Mouse (Mus musculus) limb, embryonic 15.5 days (tissue): ENCODE data around the gene Drd5. TPM values are rescaled to one million over a fixed set of nuclear protein-coding genes. Genes with fewer than 3 reads are reported as not detected.

Experiments used
- ATAC-seq: fragments of 200-750 bp; cut with Nextera tagmentation; 2 replicates; pipeline ENCODE4 v1.8.0; 2017; ENCODE audit warnings: low read depth, moderate TSS enrichment; ENCODE audit not compliant: insufficient number of reproducible peaks, low FRiP score, low TSS enrichment
- H3K27ac ChIP-seq: fragments of 300-500 bp; sonication (generic); 2 replicates; pipeline ENCODE4 v1.5.1; 2015; ENCODE audit warnings: moderate library complexity, mild to moderate bottlenecking, inconsistent platforms
- H3K27me3 ChIP-seq: fragments of 300-500 bp; sonication (generic); 2 replicates; pipeline ENCODE4 v1.6.1; 2015; ENCODE audit warnings: inconsistent platforms
- H3K36me3 ChIP-seq: fragments of 300-500 bp; sonication (generic); 2 replicates; pipeline ENCODE4 v1.6.1; 2015; ENCODE audit warnings: inconsistent platforms
- H3K4me1 ChIP-seq: fragments of 300-500 bp; sonication (generic); 2 replicates; pipeline ENCODE4 v1.6.1; 2015; ENCODE audit warnings: inconsistent platforms
- H3K4me2 ChIP-seq: fragments of 300-500 bp; sonication (generic); 2 replicates; pipeline ENCODE4 v1.6.1; 2015; ENCODE audit warnings: mild to moderate bottlenecking, inconsistent platforms
- H3K4me3 ChIP-seq: fragments of 300-500 bp; sonication (generic); 2 replicates; pipeline ENCODE4 v1.5.1; 2015; ENCODE audit warnings: mild to moderate bottlenecking, inconsistent platforms
- H3K9ac ChIP-seq: fragments of 300-500 bp; sonication (generic); 2 replicates; pipeline ENCODE4 v1.6.1; 2015; ENCODE audit warnings: inconsistent platforms
- H3K9me3 ChIP-seq: fragments of 300-500 bp; sonication (generic); 2 replicates; pipeline ENCODE4 v1.6.1; 2016; ENCODE audit warnings: inconsistent platforms
- WGBS: fragments of 180-500 bp; shearing (Covaris S2); methylation state at CpG from one replicate; pipeline ENCODE4 v1.1.7; 2015; 5-methylcytosine and 5-hydroxymethylcytosine counted together
- polyA plus RNA-seq: library from polyadenylated mRNA; unstranded; fragments of >200 nt; fragmentation: Nextera tagmentation; extraction: Ambion mirVana; gene quantifications from 2 replicates; pipeline ENCODE4 v1.2.1, GENCODE M21; 2015

The Drd5 gene
- 0.10 TPM in 1 of 2 replicates, not detected in the other for polyA plus RNA-seq

DNA sequence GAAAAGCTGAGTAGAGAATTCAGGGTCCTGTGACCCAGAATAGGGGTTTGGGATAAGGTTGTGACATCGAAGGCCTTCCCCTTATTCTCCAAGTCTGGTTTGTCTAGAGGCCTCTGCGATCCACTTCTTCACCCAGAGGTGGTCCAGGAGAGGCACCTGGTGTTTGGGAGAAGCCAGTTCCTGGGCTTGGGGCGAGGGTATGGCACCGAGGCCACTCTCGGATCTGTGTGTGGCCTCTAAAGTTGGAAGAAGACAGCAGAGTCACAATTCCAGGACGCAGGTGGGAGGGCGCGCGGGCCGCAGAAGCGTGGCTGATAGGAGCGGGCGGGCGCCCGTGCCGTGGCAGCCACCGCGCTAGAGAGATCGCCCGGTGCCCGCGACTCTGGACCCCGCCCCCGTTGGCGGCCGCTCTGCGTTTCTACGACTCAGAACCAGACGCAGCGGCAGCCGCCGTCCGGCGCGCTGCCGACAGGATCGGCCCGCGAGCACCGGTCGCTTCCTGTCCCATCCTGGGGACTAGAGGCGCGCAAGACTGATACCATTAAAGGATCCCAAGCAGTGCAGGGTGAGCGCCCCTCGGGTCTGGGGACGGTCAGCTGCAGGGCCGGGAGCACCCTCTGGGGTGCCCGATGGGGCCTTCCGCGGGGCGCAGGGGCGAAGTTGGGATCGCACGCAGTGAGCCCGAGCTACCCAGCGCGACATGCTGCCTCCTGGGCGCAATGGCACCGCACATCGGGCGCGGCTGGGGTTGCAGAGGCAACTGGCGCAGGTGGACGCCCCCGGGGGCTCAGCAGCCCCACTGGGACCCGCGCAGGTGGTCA, at the start of gene Drd5:
Gene Drd5 (plus strand): TSS at position 402 of the 821 bp plus-strand sequence.
- Histone ChIP-seq H3K9ac (no peak within 1 kb of the TSS), H3K4me3 (peak within 1 kb of the TSS; percentile 37), H3K9me3 (no peaks in the 10 kb centered on the region), H3K4me2 (peak within 1 kb of the TSS; percentile 68), H3K36me3 (no peaks in the 10 kb centered on the region), H3K4me1 (peaks cover 8% of the 10 kb centered on the region), H3K27ac (no peak within 1 kb of the TSS), H3K27me3 (peaks cover 52% of the 10 kb centered on the region)
- ATAC-seq: no peak
- WGBS: 2% methylated on average over 62 of the region's 67 CpGs

GRCm38 (mm10) chr5:38270942-38271341, 48.2 kb upstream of the Drd5 start:
- no peaks in the 10 kb centered on the region for H3K4me1 ChIP-seq
- 88% methylated on average over 3 of the region's 3 CpGs for WGBS
- H3K9me3 ChIP-seq: no peaks in the 10 kb centered on the region
- no peak overlapping the region for H3K27ac ChIP-seq
- peaks cover 23% of the 10 kb centered on the region for H3K27me3 ChIP-seq
- no peak overlapping the region for H3K4me2 ChIP-seq
- H3K9ac ChIP-seq: no peak overlapping the region
- peaks cover 40% of the 10 kb centered on the region for H3K36me3 ChIP-seq
- H3K4me3 ChIP-seq: no peak overlapping the region
- no peak for ATAC-seq

- H3K4me1 ChIP-seq: peaks cover 19% of the 10 kb centered on the region
- no peaks in the 10 kb centered on the region for H3K9me3 ChIP-seq
- peaks cover 20% of the 10 kb centered on the region for H3K36me3 ChIP-seq
- WGBS: 78% methylated on average over 4 of the region's 4 CpGs
- H3K4me2 ChIP-seq: no peak overlapping the region
- no peak overlapping the region for H3K9ac ChIP-seq
- no peak for ATAC-seq
- peaks cover 50% of the 10 kb centered on the region for H3K27me3 ChIP-seq
- no peak overlapping the region for H3K27ac ChIP-seq
- no peak overlapping the region for H3K4me3 ChIP-seq
Measured at GRCm38 (mm10) chr5:38273831-38274230, 45.3 kb upstream of the Drd5 start.

GRCm38 (mm10) chr5:38275771-38276170, 43.4 kb upstream of the Drd5 start, which contains the start of gene Otop1:
TSS of gene Otop1 (plus strand) at chr5:38275972.
- Histone ChIP-seq H3K4me1 (peaks cover 19% of the 10 kb centered on the region), H3K9me3 (no peaks in the 10 kb centered on the region), H3K27ac (no peak within 1 kb of the TSS), H3K4me3 (peak within 1 kb of the TSS; percentile 36), H3K36me3 (peaks cover 7% of the 10 kb centered on the region), H3K9ac (no peak within 1 kb of the TSS), H3K4me2 (peak within 1 kb of the TSS; percentile 56; the same call in 1 of the 2 replicates), H3K27me3 (peaks cover 60% of the 10 kb centered on the region)
- no peak for ATAC-seq
- 10% methylated on average over 4 of the region's 4 CpGs for WGBS

DNA sequence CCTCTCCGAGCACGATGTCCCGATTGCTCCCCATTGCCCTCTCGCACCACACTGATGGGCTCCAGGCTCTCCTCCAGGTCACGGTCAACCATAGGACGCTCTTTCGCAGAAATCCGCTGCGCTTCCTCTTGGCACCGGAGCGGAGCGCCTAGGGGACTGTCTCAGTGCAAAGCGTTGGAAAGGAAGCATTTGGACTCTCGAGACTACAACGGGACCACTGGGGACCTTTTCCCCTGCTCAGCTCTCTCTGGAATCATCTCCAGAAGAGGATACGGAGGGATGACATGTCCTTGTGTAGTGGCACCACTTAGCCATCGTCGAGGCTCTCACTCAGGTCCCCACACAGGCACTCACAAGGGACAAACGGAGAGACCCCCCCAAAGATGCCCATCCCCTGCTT, 42.7 kb upstream of the Drd5 start:
- Histone ChIP-seq H3K9ac (no peak overlapping the region), H3K4me2 (peak overlapping the region; percentile 12; the same call in 1 of the 2 replicates), H3K4me3 (peak overlapping the region; percentile 36; the same call in 1 of the 2 replicates), H3K9me3 (no peaks in the 10 kb centered on the region), H3K36me3 (peaks cover under 1% of the 10 kb centered on the region; the same call in 1 of the 2 replicates), H3K4me1 (peaks cover 19% of the 10 kb centered on the region), H3K27ac (no peak overlapping the region), H3K27me3 (peaks cover 60% of the 10 kb centered on the region)
- WGBS: 2% methylated on average over 19 of the region's 19 CpGs
- ATAC-seq: no peak

GRCm38 (mm10) chr5:38277098-38277866, 41.9 kb upstream of the Drd5 start:
- no peaks in the 10 kb centered on the region for H3K9me3 ChIP-seq
- no peak overlapping the region for H3K9ac ChIP-seq
- WGBS: 3% methylated on average over 59 of the region's 65 CpGs
- peak overlapping the region; percentile 56 for H3K4me2 ChIP-seq
- no peak for ATAC-seq
- H3K36me3 ChIP-seq: no peaks in the 10 kb centered on the region
- H3K4me1 ChIP-seq: peaks cover 19% of the 10 kb centered on the region
- H3K4me3 ChIP-seq: peak overlapping the region; percentile 36
- peaks cover 60% of the 10 kb centered on the region for H3K27me3 ChIP-seq
- no peak overlapping the region for H3K27ac ChIP-seq

DNA sequence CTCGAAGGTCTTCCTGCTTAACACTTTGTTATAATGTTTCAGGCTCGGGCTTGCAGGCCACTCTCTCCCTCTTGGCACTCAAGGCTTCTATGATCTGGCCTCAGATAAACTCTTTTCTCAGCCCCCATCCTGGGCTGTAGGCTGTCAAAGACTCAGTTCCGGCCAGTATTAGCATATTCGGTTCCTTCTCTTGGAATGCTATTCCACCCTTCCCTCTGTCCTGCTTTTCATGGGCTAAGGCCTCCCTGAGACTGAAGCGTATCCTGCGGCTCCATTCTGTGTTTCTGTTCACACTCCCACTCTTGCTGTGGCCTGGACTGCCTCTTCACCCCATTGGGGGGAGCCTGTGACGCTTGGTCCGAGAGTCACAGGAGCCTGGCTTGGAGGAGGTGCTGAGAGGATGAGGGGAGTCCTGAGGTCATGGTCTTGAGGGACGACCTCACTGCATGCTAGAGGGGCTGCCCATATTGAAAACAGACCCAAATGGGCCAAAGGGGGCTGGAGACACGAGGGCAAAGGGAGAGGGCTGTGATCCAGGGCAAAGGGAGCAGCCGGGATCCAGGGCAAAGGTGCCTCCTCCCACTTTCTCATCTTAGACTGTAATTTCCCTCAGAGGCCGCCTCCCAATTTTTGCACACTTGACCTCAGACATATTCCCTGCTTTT, 41.1 kb upstream of the Drd5 start:
- 22% methylated on average over 12 of the region's 12 CpGs for WGBS
- no peak for ATAC-seq
- H3K27me3 ChIP-seq: peaks cover 60% of the 10 kb centered on the region

GRCm38 (mm10) chr5:38280075-38280474, 39.1 kb upstream of the Drd5 start:
- no peak overlapping the region for H3K27ac ChIP-seq
- 19% methylated on average over 1 of the region's 1 CpGs for WGBS
- H3K4me1 ChIP-seq: peaks cover 19% of the 10 kb centered on the region
- no peak overlapping the region for H3K4me3 ChIP-seq
- no peak for ATAC-seq
- H3K4me2 ChIP-seq: no peak overlapping the region
- peaks cover 46% of the 10 kb centered on the region for H3K27me3 ChIP-seq
- no peaks in the 10 kb centered on the region for H3K36me3 ChIP-seq
- no peak overlapping the region for H3K9ac ChIP-seq
- no peaks in the 10 kb centered on the region for H3K9me3 ChIP-seq

More for the DNA sequence above, 41.1 kb upstream of the Drd5 start:
- Histone ChIP-seq H3K9me3 (no peaks in the 10 kb centered on the region), H3K4me1 (peaks cover 19% of the 10 kb centered on the region), H3K27ac (no peak overlapping the region), H3K9ac (no peak overlapping the region), H3K4me3 (peak overlapping the region; percentile 36; the same call in 1 of the 2 replicates), H3K36me3 (no peaks in the 10 kb centered on the region), H3K4me2 (peak overlapping the region; percentile 56)

DNA sequence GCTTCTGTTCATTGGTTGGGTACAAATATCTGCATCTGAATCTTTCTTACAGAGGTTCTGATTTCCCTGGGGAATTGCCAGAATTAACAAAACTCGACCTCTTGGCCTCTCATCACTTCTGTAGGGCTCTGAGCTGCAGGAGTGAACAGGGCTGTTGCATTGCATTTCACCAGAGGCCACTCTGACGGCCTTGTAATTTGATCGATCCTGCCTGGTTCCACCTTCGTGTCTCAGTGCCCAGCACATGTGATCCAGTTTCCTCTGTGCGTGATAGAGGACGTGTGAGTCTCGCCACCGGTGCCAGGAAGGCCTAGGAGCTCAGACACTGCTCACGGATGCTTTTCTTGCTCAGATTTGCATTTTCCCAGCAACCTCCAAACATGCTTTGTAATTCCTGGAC, 33.4 kb upstream of the Drd5 start:
- Histone ChIP-seq H3K36me3 (no peaks in the 10 kb centered on the region), H3K27ac (no peak overlapping the region)
- WGBS: 41% methylated on average over 9 of the region's 9 CpGs

GRCm38 (mm10) chr5:38288476-38288875, 30.7 kb upstream of the Drd5 start:
- Histone ChIP-seq H3K27ac (no peak overlapping the region), H3K4me2 (no peak overlapping the region), H3K27me3 (no peaks in the 10 kb centered on the region), H3K9me3 (no peaks in the 10 kb centered on the region), H3K9ac (no peak overlapping the region), H3K36me3 (no peaks in the 10 kb centered on the region), H3K4me1 (no peaks in the 10 kb centered on the region), H3K4me3 (no peak overlapping the region)
- 79% methylated on average over 3 of the region's 3 CpGs for WGBS
- ATAC-seq: no peak

More for the DNA sequence above, 33.4 kb upstream of the Drd5 start:
- H3K9ac ChIP-seq: no peak overlapping the region
- no peaks in the 10 kb centered on the region for H3K9me3 ChIP-seq
- H3K4me3 ChIP-seq: no peak overlapping the region
- ATAC-seq: no peak
- H3K27me3 ChIP-seq: no peaks in the 10 kb centered on the region
- no peak overlapping the region for H3K4me2 ChIP-seq
- no peaks in the 10 kb centered on the region for H3K4me1 ChIP-seq

DNA sequence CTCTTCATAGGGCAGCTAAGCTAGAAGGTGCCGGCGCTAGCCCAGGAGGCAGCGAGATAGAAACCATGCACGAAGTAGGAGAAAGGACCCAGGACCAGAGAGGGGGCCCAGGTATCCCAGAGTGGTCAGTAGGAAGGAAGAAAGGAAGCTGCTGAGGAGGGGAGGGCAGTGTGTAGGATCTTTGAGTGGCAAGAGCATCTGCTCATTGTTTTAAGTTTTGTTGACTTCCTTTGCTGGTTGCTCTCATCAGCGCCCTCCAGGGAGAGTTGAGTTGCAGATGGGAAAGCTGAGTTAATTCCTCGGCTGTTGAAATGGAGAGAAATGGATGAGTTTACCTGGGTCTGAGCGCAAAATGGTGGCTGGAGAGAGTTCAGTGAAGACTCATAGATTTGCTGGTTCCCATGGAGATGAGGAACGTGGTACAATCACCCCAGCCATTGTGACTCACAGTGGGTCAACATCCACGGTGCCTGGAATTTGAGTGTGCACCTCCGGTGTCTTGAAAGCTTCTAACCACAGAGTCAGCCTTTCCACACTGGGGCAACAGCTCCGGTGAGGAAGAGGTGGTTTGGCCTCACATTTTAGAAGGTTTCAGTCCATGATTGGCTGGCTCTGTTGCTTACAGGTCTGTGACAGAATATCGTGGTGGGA, 17.3 kb upstream of the Drd5 start:
- Histone ChIP-seq H3K9ac (no peak overlapping the region), H3K27me3 (no peaks in the 10 kb centered on the region), H3K4me1 (peaks cover 5% of the 10 kb centered on the region), H3K4me3 (no peak overlapping the region), H3K9me3 (no peaks in the 10 kb centered on the region), H3K4me2 (no peak overlapping the region), H3K36me3 (no peaks in the 10 kb centered on the region), H3K27ac (no peak overlapping the region)
- no peak for ATAC-seq
- WGBS: 89% methylated on average over 12 of the region's 12 CpGs
